In genomic region chr12:5207941-5208905, GRCm38 (mm10) we compare ENCODE assay signal across 10 mouse cellular contexts.
DNase-seq lines count a peak whose midpoint lies in the region; ATAC-seq lines count a peak whose summit lies in the region.
"Had no signal": no experiment of that assay in that cellular context is flagged by ENCODE, and none has a peak within 500 bp of the region (broad histone marks: within the 10 kb centered on the region; RNA-seq: fewer than 3 reads in every experiment).

No protein-coding gene starts in this region.

- peak overlapping the region; percentile 52 for H3K27ac ChIP-seq in neural tube, embryonic 15.5 days (replicated peaks)
- no peak overlapping the region for H3K27ac ChIP-seq in liver, embryonic 12.5 days

- DNase-seq in heart, adult 9 months (ENCODE audit: low spot score in 2 of 2) = peak; percentile 20 to 42
- no peak for DNase-seq in heart, postnatal 25 days (ENCODE audit: low spot score)
- DNase-seq in gastrocnemius, postnatal 25 days = peak; percentile 54
- DNase-seq in cerebellum, postnatal 36 days = no peak
- DNase-seq: lung, postnatal 4 days had no signal

- 57% methylated on average over 17 of the region's 17 CpGs for WGBS in neural tube, embryonic 15.5 days
- WGBS in liver, embryonic 12.5 days (ENCODE audit: insufficient replicate concordance) = 48% methylated on average over 17 of the region's 17 CpGs

- intact Hi-C loops in heart, postnatal 25 days (cut with DNase I) = no loop called here

- no peak overlapping the region for H3K4me3 ChIP-seq in neural tube, embryonic 15.5 days (replicated peaks)
- no peak overlapping the region for H3K4me3 ChIP-seq in liver, embryonic 12.5 days
- H3K4me3 ChIP-seq: erythroblast, embryonic 14.5 days had no signal

- H3K27me3 ChIP-seq in neural tube, embryonic 15.5 days (replicated peaks) = no peaks in the 10 kb centered on the region
- H3K27me3 ChIP-seq in liver, embryonic 12.5 days (replicated peaks) = peaks cover 4% of the 10 kb centered on the region; the same call in 1 of the 2 replicates

- no peaks in the 10 kb centered on the region for H3K36me3 ChIP-seq in neural tube, embryonic 15.5 days
- H3K36me3 ChIP-seq in liver, embryonic 12.5 days = no peaks in the 10 kb centered on the region

- H3K4me1 ChIP-seq in neural tube, embryonic 15.5 days = peaks cover 35% of the 10 kb centered on the region
- H3K4me1 ChIP-seq in liver, embryonic 12.5 days = no peaks in the 10 kb centered on the region

- ATAC-seq in megakaryocyte progenitor cell, adult 5-6 weeks (replicated peaks; ENCODE audit: poor library complexity) = peak; percentile 62
- no peak for ATAC-seq in neural tube, embryonic 15.5 days (ENCODE audit: low FRiP score)
- no peak for ATAC-seq in megakaryocyte, adult 5-6 weeks (ENCODE audit: poor library complexity, severe bottlenecking)
- no peak for ATAC-seq in liver, embryonic 12.5 days

- H3K9me3 ChIP-seq in neural tube, embryonic 15.5 days (replicated peaks) = no peaks in the 10 kb centered on the region
- no peaks in the 10 kb centered on the region for H3K9me3 ChIP-seq in liver, embryonic 12.5 days (replicated peaks)

- 0 out of 2 replicates have a peak overlapping the region, but pooled peaks have one; percentile 26 for H3K9ac ChIP-seq in neural tube, embryonic 15.5 days (replicated peaks)
- no peak overlapping the region for H3K9ac ChIP-seq in liver, embryonic 12.5 days

- H3K4me2 ChIP-seq in neural tube, embryonic 15.5 days = no peak overlapping the region
- H3K4me2 ChIP-seq in liver, embryonic 12.5 days = no peak overlapping the region

Comparison
In these comparisons a context has a peak if more than half of its experiments do, and no peak if none do; other contexts are left out.
1. DNase-seq: peak in heart, adult 9 months (2 of 2) and gastrocnemius, postnatal 25 days (single experiment); none in heart, postnatal 25 days (single experiment) and cerebellum, postnatal 36 days (0 of 2).